Mouse (Mus musculus): ENCODE measurements around the gene Rere. TPM values are rescaled to one million over a fixed set of nuclear protein-coding genes. Genes with fewer than 3 reads are reported as not detected.
"Not testable (repeated sequence)": the region's sequence is repeated elsewhere in the genome, so short reads cannot be mapped to it uniquely, and the experiment has no call there.

The Rere gene
- polyA plus RNA-seq, 1 experiment from 2014 or later, result 43.6 TPM

- not testable (repeated sequence) for H3K4me3 ChIP-seq (replicated peaks); H3K9ac ChIP-seq (replicated peaks); H3K27me3 ChIP-seq; H3K9me3 ChIP-seq; H3K4me2 ChIP-seq (replicated peaks); ATAC-seq; H3K36me3 ChIP-seq; H3K27ac ChIP-seq
- WGBS, result 76% methylated on average over 4 of the region's 4 CpGs
- H3K4me1 ChIP-seq (replicated peaks), result peaks cover 34% of the 10 kb centered on the region
Observed at GRCm38 (mm10) chr4:150270718-150271117, 10.7 kb upstream of the Rere start.

- peak overlapping the region; percentile 10; the same call in 1 of the 2 replicates for H3K9ac ChIP-seq (replicated peaks)
- WGBS, result 5% methylated on average over 9 of the region's 9 CpGs
Observed at GRCm38 (mm10) chr4:150272725-150273124, 8.7 kb upstream of the Rere start.

GRCm38 (mm10) chr4:150275531-150275930 is 5.9 kb upstream of the Rere start:
- 89% methylated on average over 5 of the region's 5 CpGs for WGBS
- H3K9ac ChIP-seq (replicated peaks), result no peak overlapping the region

More at GRCm38 (mm10) chr4:150272725-150273124, 8.7 kb upstream of the Rere start:
- H3K27ac ChIP-seq, result peak overlapping the region; percentile 52
- H3K9me3 ChIP-seq, result no peaks in the 10 kb centered on the region
- peak; percentile 82 for ATAC-seq
- H3K4me3 ChIP-seq (replicated peaks), result no peak overlapping the region
- no peaks in the 10 kb centered on the region for H3K27me3 ChIP-seq
- peak overlapping the region; percentile 26 for H3K4me2 ChIP-seq (replicated peaks)
- peaks cover 29% of the 10 kb centered on the region for H3K4me1 ChIP-seq (replicated peaks)
- no peaks in the 10 kb centered on the region for H3K36me3 ChIP-seq

GRCm38 (mm10) chr4:150279336-150279735 is 2.1 kb upstream of the Rere start:
- not testable (repeated sequence) for H3K27ac ChIP-seq; ATAC-seq; H3K4me3 ChIP-seq (replicated peaks); H3K4me2 ChIP-seq (replicated peaks); H3K36me3 ChIP-seq; H3K27me3 ChIP-seq; H3K9ac ChIP-seq (replicated peaks); H3K9me3 ChIP-seq
- peaks cover 21% of the 10 kb centered on the region for H3K4me1 ChIP-seq (replicated peaks)
- 86% methylated on average over 5 of the region's 7 CpGs for WGBS

More at GRCm38 (mm10) chr4:150275531-150275930, 5.9 kb upstream of the Rere start:
- no peak overlapping the region for H3K4me2 ChIP-seq (replicated peaks)
- no peak for ATAC-seq
- no peaks in the 10 kb centered on the region for H3K27me3 ChIP-seq
- no peak overlapping the region for H3K27ac ChIP-seq
- H3K36me3 ChIP-seq, result no peaks in the 10 kb centered on the region
- no peak overlapping the region for H3K4me3 ChIP-seq (replicated peaks)
- H3K9me3 ChIP-seq, result no peaks in the 10 kb centered on the region
- peaks cover 23% of the 10 kb centered on the region for H3K4me1 ChIP-seq (replicated peaks)

- 67% methylated on average over 2 of the region's 2 CpGs for WGBS
- no peak overlapping the region for H3K9ac ChIP-seq (replicated peaks)
- peaks cover 25% of the 10 kb centered on the region for H3K4me1 ChIP-seq (replicated peaks)
- no peaks in the 10 kb centered on the region for H3K27me3 ChIP-seq
- no peak overlapping the region for H3K4me2 ChIP-seq (replicated peaks)
- ATAC-seq, result no peak
- H3K36me3 ChIP-seq, result no peaks in the 10 kb centered on the region
- H3K4me3 ChIP-seq (replicated peaks), result no peak overlapping the region
- no peaks in the 10 kb centered on the region for H3K9me3 ChIP-seq
- H3K27ac ChIP-seq, result peak overlapping the region; percentile 97; the same call in 1 of the 2 replicates
Observed at GRCm38 (mm10) chr4:150280002-150280401, 1.4 kb upstream of the Rere start.

- no peak for ATAC-seq
- H3K27ac ChIP-seq, result peak overlapping the region; percentile 97
- H3K36me3 ChIP-seq, result no peaks in the 10 kb centered on the region
- 50% methylated on average over 4 of the region's 4 CpGs for WGBS
- no peaks in the 10 kb centered on the region for H3K27me3 ChIP-seq
- H3K4me3 ChIP-seq (replicated peaks), result peak overlapping the region; percentile 87
- peak overlapping the region; percentile 78; the same call in 1 of the 2 replicates for H3K9ac ChIP-seq (replicated peaks)
- peak overlapping the region; percentile 56 for H3K4me2 ChIP-seq (replicated peaks)
- H3K4me1 ChIP-seq (replicated peaks), result peaks cover 28% of the 10 kb centered on the region
- no peaks in the 10 kb centered on the region for H3K9me3 ChIP-seq
Observed at GRCm38 (mm10) chr4:150280459-150280858, 987 bp upstream of the Rere start.

- no peaks in the 10 kb centered on the region for H3K9me3 ChIP-seq
- peaks cover 42% of the 10 kb centered on the region for H3K4me1 ChIP-seq (replicated peaks)
- peak; percentile 19 for ATAC-seq
- peak overlapping the region; percentile 84 for H3K4me2 ChIP-seq (replicated peaks)
- H3K36me3 ChIP-seq, result no peaks in the 10 kb centered on the region
- peak overlapping the region; percentile 97 for H3K27ac ChIP-seq
- no peaks in the 10 kb centered on the region for H3K27me3 ChIP-seq
- peak overlapping the region; percentile 87 for H3K4me3 ChIP-seq (replicated peaks)
- H3K9ac ChIP-seq (replicated peaks), result peak overlapping the region; percentile 99
- WGBS, result 1% methylated on average over 44 of the region's 50 CpGs
Observed at GRCm38 (mm10) chr4:150281891-150282630, 615 bp downstream of the Rere start.

GRCm38 (mm10) chr4:150282631-150283334 is 1.3 kb downstream of the Rere start:
- peak overlapping the region; percentile 97 for H3K27ac ChIP-seq
- no peaks in the 10 kb centered on the region for H3K9me3 ChIP-seq
- no peaks in the 10 kb centered on the region for H3K36me3 ChIP-seq
- no peak for ATAC-seq
- peak overlapping the region; percentile 87 for H3K4me3 ChIP-seq (replicated peaks)
- peaks cover 47% of the 10 kb centered on the region for H3K4me1 ChIP-seq (replicated peaks)
- H3K4me2 ChIP-seq (replicated peaks), result peak overlapping the region; percentile 84
- H3K9ac ChIP-seq (replicated peaks), result peak overlapping the region; percentile 99
- WGBS, result 2% methylated on average over 5 of the region's 5 CpGs
- no peaks in the 10 kb centered on the region for H3K27me3 ChIP-seq

- Histone ChIP-seq H3K4me3 (replicated peaks) (peak overlapping the region; percentile 87), H3K4me1 (replicated peaks) (peaks cover 49% of the 10 kb centered on the region), H3K9ac (replicated peaks) (peak overlapping the region; percentile 99), H3K27ac (peak overlapping the region; percentile 97), H3K27me3 (no peaks in the 10 kb centered on the region), H3K36me3 (no peaks in the 10 kb centered on the region), H3K4me2 (replicated peaks) (peak overlapping the region; percentile 84), H3K9me3 (no peaks in the 10 kb centered on the region)
- 3% methylated on average over 2 of the region's 2 CpGs for WGBS
- ATAC-seq, result no peak
Observed at GRCm38 (mm10) chr4:150283335-150283638, 1.8 kb downstream of the Rere start.

GRCm38 (mm10) chr4:150283993-150284392 is 2.5 kb downstream of the Rere start:
- Histone ChIP-seq H3K9me3 (no peaks in the 10 kb centered on the region), H3K9ac (replicated peaks) (peak overlapping the region; percentile 99), H3K4me3 (replicated peaks) (peak overlapping the region; percentile 87), H3K27ac (peak overlapping the region; percentile 97), H3K4me2 (replicated peaks) (peak overlapping the region; percentile 84), H3K27me3 (no peaks in the 10 kb centered on the region), H3K36me3 (no peaks in the 10 kb centered on the region), H3K4me1 (replicated peaks) (peaks cover 56% of the 10 kb centered on the region)
- ATAC-seq, result no peak
- WGBS, result 3% methylated on average over 6 of the region's 6 CpGs

GRCm38 (mm10) chr4:150286980-150287379 is 5.5 kb downstream of the Rere start:
- Histone ChIP-seq H3K9ac (replicated peaks) (no peak overlapping the region), H3K27ac (no peak overlapping the region), H3K36me3 (peaks cover 16% of the 10 kb centered on the region), H3K4me3 (replicated peaks) (no peak overlapping the region), H3K4me1 (replicated peaks) (peaks cover 60% of the 10 kb centered on the region), H3K27me3 (no peaks in the 10 kb centered on the region), H3K4me2 (replicated peaks) (no peak overlapping the region), H3K9me3 (0 out of 2 replicates have a peak, but pooled peaks cover 4% of the 10 kb centered on the region)
- ATAC-seq, result no peak
- WGBS, result 92% methylated on average over 8 of the region's 8 CpGs

GRCm38 (mm10) chr4:150287463-150287862 is 6.0 kb downstream of the Rere start:
- H3K4me2 ChIP-seq (replicated peaks); H3K27me3 ChIP-seq; H3K9me3 ChIP-seq; H3K9ac ChIP-seq (replicated peaks); H3K27ac ChIP-seq; H3K4me3 ChIP-seq (replicated peaks); ATAC-seq: not testable (repeated sequence)
- H3K4me1 ChIP-seq (replicated peaks), result peaks cover 60% of the 10 kb centered on the region
- WGBS, result 82% methylated on average over 1 of the region's 1 CpGs
- peaks cover 17% of the 10 kb centered on the region for H3K36me3 ChIP-seq
